Mouse (Mus musculus): ENCODE results near the gene Abhd14a. TPM values are rescaled to one million over a fixed set of nuclear protein-coding genes. Genes with fewer than 3 reads are reported as not detected.

Abhd14a gene
- polyA plus RNA-seq, 1 experiment from 2014 or later: 52.8 TPM

DNA sequence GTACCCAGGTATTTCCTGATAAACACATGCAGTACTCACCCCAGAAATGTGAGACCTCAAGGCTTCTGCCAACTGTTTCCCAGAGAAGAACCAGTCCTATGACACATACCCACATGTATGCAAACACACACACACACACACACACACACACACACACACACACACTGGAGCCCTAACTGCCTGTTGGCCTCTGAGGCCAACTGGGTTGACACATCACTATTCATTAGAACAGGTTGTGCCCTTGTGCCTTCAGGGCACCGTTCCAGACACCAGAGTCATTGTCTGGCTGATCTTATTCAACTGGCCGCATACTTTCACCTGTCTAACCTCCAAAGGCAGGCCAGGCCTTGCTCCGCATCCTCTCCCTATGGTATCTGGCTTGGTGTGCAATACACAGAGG is 35.3 kb downstream of the Abhd14a start:
- Histone ChIP-seq H3K9ac (ENCODE audit: low read length) (no peak overlapping the region), H3K27ac (ENCODE audit: low read length) (no peak overlapping the region), H3K4me1 (replicated peaks; ENCODE audit: control insufficient read depth, insufficient read depth, low read length) (peaks cover under 1% of the 10 kb centered on the region; the same call in 1 of the 2 replicates), H3K27me3 (ENCODE audit: control insufficient read depth, insufficient read depth, low read depth, low read length) (no peaks in the 10 kb centered on the region), H3K4me3 (ENCODE audit: low read length) (no peak overlapping the region), H3K36me3 (ENCODE audit: control insufficient read depth, insufficient read depth, low read length) (no peaks in the 10 kb centered on the region), H3K4me2 (ENCODE audit: low read depth, low read length) (no peak overlapping the region), H3K9me3 (ENCODE audit: control insufficient read depth, low read length) (no peaks in the 10 kb centered on the region)
- WGBS: 73% methylated on average over 3 of the region's 3 CpGs
- ATAC-seq (ENCODE audit: low read depth): no peak

DNA sequence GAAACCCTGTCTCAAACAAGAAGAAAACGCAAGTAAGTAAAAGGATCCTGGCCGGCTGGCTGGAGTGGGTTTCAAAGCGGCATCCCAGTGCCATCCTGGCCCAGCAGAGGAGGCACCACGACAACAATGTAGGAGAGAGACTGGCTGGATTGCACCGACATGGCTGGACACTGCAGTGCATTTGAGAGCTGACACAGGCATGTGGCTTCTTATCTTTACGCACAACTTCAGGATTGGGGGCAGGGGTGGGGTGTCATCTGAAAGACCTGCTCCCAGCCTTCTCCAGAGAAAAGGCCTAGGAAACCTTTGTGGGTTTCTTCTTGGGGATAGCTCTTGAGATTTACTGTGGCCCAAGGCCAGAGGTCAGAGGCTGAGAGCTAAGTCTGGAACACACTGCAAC is 35.7 kb downstream of the Abhd14a start:
- H3K4me3 ChIP-seq (ENCODE audit: low read length): no peak overlapping the region
- no peaks in the 10 kb centered on the region for H3K9me3 ChIP-seq (ENCODE audit: control insufficient read depth, low read length)
- H3K27ac ChIP-seq (ENCODE audit: low read length): no peak overlapping the region
- H3K27me3 ChIP-seq (ENCODE audit: control insufficient read depth, insufficient read depth, low read depth, low read length): no peaks in the 10 kb centered on the region
- H3K36me3 ChIP-seq (ENCODE audit: control insufficient read depth, insufficient read depth, low read length): no peaks in the 10 kb centered on the region
- peaks cover 2% of the 10 kb centered on the region; the same call in 1 of the 2 replicates for H3K4me1 ChIP-seq (replicated peaks; ENCODE audit: control insufficient read depth, insufficient read depth, low read length)
- 61% methylated on average over 6 of the region's 6 CpGs for WGBS
- no peak overlapping the region for H3K9ac ChIP-seq (ENCODE audit: low read length)
- H3K4me2 ChIP-seq (ENCODE audit: low read depth, low read length): no peak overlapping the region
- ATAC-seq (ENCODE audit: low read depth): no peak

DNA sequence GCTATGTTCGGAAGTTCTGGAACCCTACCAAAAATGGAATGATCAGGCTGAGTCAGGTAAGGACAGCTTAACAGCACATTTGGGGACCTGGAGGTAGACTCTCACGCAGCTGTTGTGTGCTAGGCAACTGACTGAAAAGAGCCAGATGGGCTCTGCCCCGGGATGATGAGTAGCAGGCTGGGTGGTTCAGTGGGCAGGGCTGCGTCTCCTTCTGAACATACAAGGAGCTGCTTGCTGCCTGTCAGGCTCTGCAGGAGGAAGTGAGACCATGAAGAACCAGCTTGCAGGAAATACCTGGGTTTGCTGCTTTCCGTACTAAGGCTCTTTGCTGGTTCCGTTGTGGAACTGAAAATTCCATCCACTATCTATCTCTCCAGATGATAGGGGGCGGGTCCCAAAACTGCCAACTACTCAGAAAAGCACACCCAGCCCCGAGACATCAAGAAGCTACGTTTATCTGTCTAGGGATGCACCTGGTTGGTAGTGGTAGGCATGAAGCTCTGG is 36.3 kb downstream of the Abhd14a start:
- ATAC-seq (ENCODE audit: low read depth): no peak
- Histone ChIP-seq H3K27me3 (ENCODE audit: control insufficient read depth, insufficient read depth, low read depth, low read length) (no peaks in the 10 kb centered on the region), H3K27ac (ENCODE audit: low read length) (no peak overlapping the region), H3K36me3 (ENCODE audit: control insufficient read depth, insufficient read depth, low read length) (no peaks in the 10 kb centered on the region), H3K4me2 (ENCODE audit: low read depth, low read length) (no peak overlapping the region), H3K9ac (ENCODE audit: low read length) (no peak overlapping the region), H3K4me3 (ENCODE audit: low read length) (no peak overlapping the region), H3K9me3 (ENCODE audit: control insufficient read depth, low read length) (no peaks in the 10 kb centered on the region), H3K4me1 (replicated peaks; ENCODE audit: control insufficient read depth, insufficient read depth, low read length) (peaks cover 8% of the 10 kb centered on the region)
- 47% methylated on average over 9 of the region's 9 CpGs for WGBS

DNA sequence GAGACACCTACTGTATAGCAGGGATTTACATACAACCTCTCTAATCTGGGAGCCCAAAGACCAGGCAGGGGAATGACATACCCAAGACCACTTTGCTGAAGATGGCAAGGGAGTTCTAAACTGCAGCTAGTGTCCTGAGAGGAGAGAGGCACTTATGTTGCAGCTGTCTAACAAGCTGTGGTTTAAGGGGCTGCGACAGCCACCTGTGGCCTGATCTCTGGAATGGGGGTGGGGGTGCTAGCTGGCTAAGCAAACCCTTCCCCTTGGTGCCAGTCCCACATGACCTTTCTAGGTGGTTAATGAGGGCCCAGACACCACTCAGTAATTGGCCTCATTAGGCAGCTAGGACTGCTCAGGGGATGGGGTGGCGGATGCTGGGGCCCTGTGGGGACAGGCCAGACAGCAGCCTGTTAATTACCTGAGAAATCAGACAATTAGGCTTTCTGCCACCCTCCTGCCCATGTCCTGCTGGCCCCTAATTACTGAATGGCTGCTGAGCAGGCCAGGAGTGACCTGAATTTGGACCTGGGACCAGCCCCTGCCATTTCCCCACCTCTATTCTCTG is 37.3 kb downstream of the Abhd14a start:
- no peak overlapping the region for H3K4me3 ChIP-seq (ENCODE audit: low read length)
- no peak for ATAC-seq (ENCODE audit: low read depth)
- H3K4me1 ChIP-seq (replicated peaks; ENCODE audit: control insufficient read depth, insufficient read depth, low read length): peaks cover 18% of the 10 kb centered on the region
- no peak overlapping the region for H3K9ac ChIP-seq (ENCODE audit: low read length)
- no peaks in the 10 kb centered on the region for H3K9me3 ChIP-seq (ENCODE audit: control insufficient read depth, low read length)
- no peaks in the 10 kb centered on the region for H3K27me3 ChIP-seq (ENCODE audit: control insufficient read depth, insufficient read depth, low read depth, low read length)
- no peak overlapping the region for H3K4me2 ChIP-seq (ENCODE audit: low read depth, low read length)
- 88% methylated on average over 2 of the region's 2 CpGs for WGBS
- no peak overlapping the region for H3K27ac ChIP-seq (ENCODE audit: low read length)
- H3K36me3 ChIP-seq (ENCODE audit: control insufficient read depth, insufficient read depth, low read length): no peaks in the 10 kb centered on the region

DNA sequence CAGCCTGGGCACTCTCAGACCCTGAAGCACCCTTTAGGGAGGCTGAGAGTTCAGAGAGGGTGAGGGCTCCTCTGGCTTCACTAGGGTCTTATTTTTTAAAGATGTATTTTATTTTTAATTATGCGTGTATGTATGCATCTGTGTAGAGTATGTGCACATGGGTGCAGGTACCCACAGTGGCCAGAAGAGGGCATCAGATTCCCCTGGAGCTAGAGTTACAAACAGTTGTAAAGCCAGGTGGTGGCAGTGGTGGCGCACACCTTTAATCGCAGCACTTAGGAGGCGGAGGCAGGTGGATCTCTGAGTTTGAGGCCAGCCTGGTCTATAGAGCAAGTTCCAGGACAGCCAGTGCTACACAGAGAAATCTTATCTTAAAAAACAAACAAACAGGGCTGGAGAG is 38.4 kb downstream of the Abhd14a start:
- no peak overlapping the region for H3K9ac ChIP-seq (ENCODE audit: low read length)
- H3K9me3 ChIP-seq (ENCODE audit: control insufficient read depth, low read length): no peaks in the 10 kb centered on the region
- WGBS: 97% methylated on average over 4 of the region's 4 CpGs
- H3K4me2 ChIP-seq (ENCODE audit: low read depth, low read length): no peak overlapping the region
- no peak for ATAC-seq (ENCODE audit: low read depth)
- H3K27ac ChIP-seq (ENCODE audit: low read length): no peak overlapping the region
- no peaks in the 10 kb centered on the region for H3K27me3 ChIP-seq (ENCODE audit: control insufficient read depth, insufficient read depth, low read depth, low read length)
- H3K4me3 ChIP-seq (ENCODE audit: low read length): no peak overlapping the region
- H3K36me3 ChIP-seq (ENCODE audit: control insufficient read depth, insufficient read depth, low read length): no peaks in the 10 kb centered on the region
- peaks cover 23% of the 10 kb centered on the region for H3K4me1 ChIP-seq (replicated peaks; ENCODE audit: control insufficient read depth, insufficient read depth, low read length)

DNA sequence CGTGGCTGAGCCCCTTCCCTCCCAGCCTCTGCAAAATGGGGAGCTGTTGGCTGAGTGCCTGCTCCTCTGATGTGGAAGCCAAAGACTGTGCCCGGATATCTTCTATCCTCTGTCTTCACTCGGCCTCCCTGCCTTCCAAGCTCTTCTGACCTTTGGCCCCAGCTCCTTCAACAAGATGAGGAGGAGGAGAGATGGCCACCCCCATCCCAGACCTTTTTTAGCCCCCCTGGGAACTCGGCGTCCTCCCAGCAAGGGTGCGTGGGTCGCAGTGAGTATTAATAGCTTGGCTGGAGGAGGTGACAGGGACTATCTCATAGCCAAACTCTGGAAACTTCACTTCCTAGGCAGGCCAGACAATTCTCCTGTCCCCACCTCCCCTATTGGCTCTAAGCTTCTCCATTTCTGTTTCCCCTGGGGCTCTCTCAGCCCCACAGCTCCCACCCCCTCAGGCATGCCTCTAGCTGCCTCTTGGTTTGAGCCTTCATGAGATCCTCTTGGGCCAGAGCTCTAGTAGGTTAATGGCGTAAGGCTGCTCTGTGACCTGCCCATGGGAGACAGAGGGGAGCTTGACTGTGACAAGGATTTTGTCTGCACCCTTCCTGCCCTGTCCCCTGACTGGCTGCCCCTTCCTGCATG is 40.9 kb downstream of the Abhd14a start:
- no peak overlapping the region for H3K4me2 ChIP-seq (ENCODE audit: low read depth, low read length)
- H3K4me3 ChIP-seq (ENCODE audit: low read length): no peak overlapping the region
- H3K27me3 ChIP-seq (ENCODE audit: control insufficient read depth, insufficient read depth, low read depth, low read length): no peaks in the 10 kb centered on the region
- H3K4me1 ChIP-seq (replicated peaks; ENCODE audit: control insufficient read depth, insufficient read depth, low read length): peaks cover 23% of the 10 kb centered on the region
- H3K36me3 ChIP-seq (ENCODE audit: control insufficient read depth, insufficient read depth, low read length): no peaks in the 10 kb centered on the region
- peak; percentile 53 for ATAC-seq (ENCODE audit: low read depth)
- no peaks in the 10 kb centered on the region for H3K9me3 ChIP-seq (ENCODE audit: control insufficient read depth, low read length)
- WGBS: 23% methylated on average over 8 of the region's 8 CpGs
- H3K27ac ChIP-seq (ENCODE audit: low read length): peak overlapping the region; percentile 51
- H3K9ac ChIP-seq (ENCODE audit: low read length): no peak overlapping the region

DNA sequence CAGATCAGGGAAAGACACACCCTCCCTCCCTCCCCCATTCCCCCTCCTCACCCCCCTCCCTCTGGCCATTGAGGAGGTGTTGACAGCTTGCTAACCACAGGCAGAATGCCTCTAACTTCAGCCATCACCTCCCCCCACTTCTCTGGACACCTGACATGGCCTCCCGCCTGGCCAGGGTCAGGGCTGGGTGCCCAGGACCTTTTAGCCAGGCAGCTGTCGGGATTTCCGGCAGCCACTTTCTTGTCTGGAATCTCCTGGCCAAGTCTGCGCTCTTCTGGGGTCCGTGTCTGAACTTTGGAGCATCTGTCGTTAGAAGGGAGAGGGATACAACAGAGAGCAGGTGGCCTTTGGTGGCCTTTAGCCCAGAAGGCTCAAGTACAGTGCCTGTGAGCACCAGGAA is 42.2 kb downstream of the Abhd14a start:
- Histone ChIP-seq H3K4me2 (ENCODE audit: low read depth, low read length) (no peak overlapping the region), H3K4me1 (replicated peaks; ENCODE audit: control insufficient read depth, insufficient read depth, low read length) (peaks cover 23% of the 10 kb centered on the region), H3K9ac (ENCODE audit: low read length) (no peak overlapping the region), H3K4me3 (ENCODE audit: low read length) (no peak overlapping the region), H3K9me3 (ENCODE audit: control insufficient read depth, low read length) (no peaks in the 10 kb centered on the region), H3K27ac (ENCODE audit: low read length) (peak overlapping the region; percentile 55; the same call in 1 of the 2 replicates), H3K27me3 (ENCODE audit: control insufficient read depth, insufficient read depth, low read depth, low read length) (no peaks in the 10 kb centered on the region), H3K36me3 (ENCODE audit: control insufficient read depth, insufficient read depth, low read length) (no peaks in the 10 kb centered on the region)
- peak; percentile 81 for ATAC-seq (ENCODE audit: low read depth)
- 16% methylated on average over 6 of the region's 6 CpGs for WGBS

DNA sequence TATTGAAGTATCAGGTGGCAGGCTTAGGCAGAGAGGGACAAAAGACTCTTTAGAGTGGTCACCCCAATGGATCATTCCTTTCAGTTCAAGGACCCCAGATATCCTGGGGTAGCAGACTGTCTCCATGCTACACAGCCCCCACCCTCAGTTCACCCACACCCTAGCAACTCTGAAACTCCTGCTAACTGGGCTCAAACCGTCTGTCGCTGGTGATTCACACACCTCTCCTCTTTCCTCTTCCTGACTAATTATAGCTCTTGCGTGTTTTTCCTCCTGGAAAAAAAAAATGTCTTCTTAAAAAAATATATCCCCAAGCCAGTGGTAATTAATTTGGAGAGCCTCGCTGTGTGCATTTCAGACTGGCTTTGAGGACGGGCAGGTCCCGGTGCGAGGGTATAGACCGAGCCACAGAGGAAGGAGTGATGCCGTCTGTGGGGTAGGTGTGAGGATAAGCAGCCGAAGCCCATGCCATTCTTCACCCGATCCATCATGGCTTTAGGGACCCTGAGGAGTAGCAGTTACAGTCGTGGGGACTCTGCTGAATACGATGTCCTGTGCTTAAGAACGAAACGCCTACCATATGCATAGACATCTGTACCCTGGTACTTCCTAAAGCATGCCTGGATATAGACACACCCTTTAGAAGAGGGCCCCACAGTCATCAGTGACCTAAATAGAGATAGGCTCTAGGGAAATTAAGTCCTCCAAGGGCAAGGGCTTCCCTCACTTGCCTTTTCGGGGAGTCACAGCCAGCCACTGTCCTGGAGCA is 44.7 kb downstream of the Abhd14a start:
- ATAC-seq (ENCODE audit: low read depth): no peak
- Histone ChIP-seq H3K9ac (ENCODE audit: low read length) (no peak overlapping the region), H3K27me3 (ENCODE audit: control insufficient read depth, insufficient read depth, low read depth, low read length) (no peaks in the 10 kb centered on the region), H3K4me2 (ENCODE audit: low read depth, low read length) (no peak overlapping the region), H3K4me1 (replicated peaks; ENCODE audit: control insufficient read depth, insufficient read depth, low read length) (peaks cover 23% of the 10 kb centered on the region), H3K4me3 (ENCODE audit: low read length) (no peak overlapping the region), H3K9me3 (ENCODE audit: control insufficient read depth, low read length) (no peaks in the 10 kb centered on the region), H3K27ac (ENCODE audit: low read length) (no peak overlapping the region), H3K36me3 (ENCODE audit: control insufficient read depth, insufficient read depth, low read length) (no peaks in the 10 kb centered on the region)
- 72% methylated on average over 16 of the region's 16 CpGs for WGBS

DNA sequence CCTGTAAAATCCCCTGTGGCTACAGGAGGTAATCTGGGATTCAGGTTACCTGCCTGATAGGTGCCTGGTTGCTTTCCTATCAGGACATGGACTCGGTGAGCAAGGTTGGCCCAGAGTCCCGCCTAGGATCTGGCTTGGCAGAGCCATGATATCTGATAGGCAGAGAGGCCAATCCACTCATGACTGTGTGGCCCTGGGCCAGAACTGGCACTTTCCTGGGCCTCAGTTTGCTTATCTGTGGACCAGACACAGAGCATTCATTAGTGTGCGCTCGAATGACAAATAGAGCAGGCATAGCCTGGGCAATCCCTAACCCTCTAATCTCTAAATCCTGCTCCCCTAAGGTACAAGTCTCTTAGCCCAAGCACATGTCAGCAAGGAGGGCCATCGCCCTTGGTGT is 45.3 kb downstream of the Abhd14a start:
- 68% methylated on average over 5 of the region's 5 CpGs for WGBS
- Histone ChIP-seq H3K9me3 (ENCODE audit: control insufficient read depth, low read length) (no peaks in the 10 kb centered on the region), H3K9ac (ENCODE audit: low read length) (no peak overlapping the region), H3K4me2 (ENCODE audit: low read depth, low read length) (no peak overlapping the region), H3K27me3 (ENCODE audit: control insufficient read depth, insufficient read depth, low read depth, low read length) (no peaks in the 10 kb centered on the region), H3K27ac (ENCODE audit: low read length) (no peak overlapping the region), H3K36me3 (ENCODE audit: control insufficient read depth, insufficient read depth, low read length) (no peaks in the 10 kb centered on the region), H3K4me1 (replicated peaks; ENCODE audit: control insufficient read depth, insufficient read depth, low read length) (peaks cover 23% of the 10 kb centered on the region), H3K4me3 (ENCODE audit: low read length) (no peak overlapping the region)
- ATAC-seq (ENCODE audit: low read depth): no peak
